Mouse (Mus musculus) heart, adult 8-10 months (tissue): Measurements from ENCODE around the gene 0610010F05Rik. TPM values are rescaled to one million over a fixed set of nuclear protein-coding genes. Genes with fewer than 3 reads are reported as not detected.
"Not testable (repeated sequence)": the region's sequence is repeated elsewhere in the genome, so short reads cannot be mapped to it uniquely, and the experiment has no call there.

Source experiments
- DNase-seq: peaks from one replicate; pipeline ENCODE4 v3.0.0; 2022; ENCODE audit warnings: low spot score
- total RNA-seq, 4 experiments: library from RNA; stranded (reverse); gene quantifications; 2 replicates each; pipeline ENCODE4 v1.2.4; 2022

Gene 0610010F05Rik
- total RNA-seq, result 10 to 100 TPM in 1 of 4 experiments, 1 to 10 TPM in 3; 7.6 to 11.5 (median 9.1) TPM

DNA sequence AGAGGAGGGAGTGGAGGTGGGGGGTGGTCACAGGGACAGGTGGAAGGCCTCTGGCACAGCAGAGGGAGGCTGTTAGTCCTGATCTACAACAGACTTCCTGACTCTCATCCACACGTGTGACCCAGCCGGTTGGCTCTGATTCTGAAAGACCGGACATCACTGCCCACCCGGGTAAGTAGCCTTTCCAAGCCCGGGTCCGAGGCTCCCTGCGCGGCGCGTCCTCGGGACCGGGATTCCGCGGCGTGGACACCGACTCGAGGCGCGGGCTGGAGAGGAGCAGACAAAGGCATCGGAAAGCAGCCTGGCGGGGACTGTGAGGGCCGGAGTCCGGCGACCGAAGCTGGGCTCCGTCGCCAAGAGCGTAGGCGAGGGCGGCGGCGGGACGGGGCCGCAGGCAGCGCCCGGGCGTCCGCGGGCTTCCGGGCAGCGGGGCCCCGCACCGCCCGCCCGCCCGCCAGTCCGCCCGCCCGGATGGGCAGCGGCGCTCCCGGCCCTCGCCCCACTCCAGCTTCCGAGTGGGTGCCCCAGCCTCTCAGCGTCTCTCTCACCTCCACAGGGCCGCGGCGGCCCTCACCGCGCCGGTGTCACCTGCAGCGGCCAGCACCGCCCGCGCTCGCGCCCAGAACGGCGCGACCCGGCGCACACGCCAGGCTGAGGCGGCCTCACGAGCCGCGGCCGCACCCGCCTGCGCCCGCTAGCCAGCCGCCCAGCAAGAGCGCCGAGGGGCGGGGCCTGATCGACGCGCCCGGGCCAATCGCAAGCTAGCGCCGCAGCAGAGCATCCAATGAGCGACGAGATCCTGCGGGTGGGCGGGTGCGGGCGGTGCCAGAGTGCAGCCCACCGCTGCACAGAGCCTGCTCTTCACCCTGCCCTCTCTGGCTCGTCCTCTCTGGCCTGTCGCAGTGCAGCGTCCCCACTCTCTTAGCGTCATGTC lies at the start of gene 0610010F05Rik:
TSS of gene 0610010F05Rik (minus strand) at position 695 of the 934 bp plus-strand sequence.
- DNase-seq, result peak; percentile 77

DNA sequence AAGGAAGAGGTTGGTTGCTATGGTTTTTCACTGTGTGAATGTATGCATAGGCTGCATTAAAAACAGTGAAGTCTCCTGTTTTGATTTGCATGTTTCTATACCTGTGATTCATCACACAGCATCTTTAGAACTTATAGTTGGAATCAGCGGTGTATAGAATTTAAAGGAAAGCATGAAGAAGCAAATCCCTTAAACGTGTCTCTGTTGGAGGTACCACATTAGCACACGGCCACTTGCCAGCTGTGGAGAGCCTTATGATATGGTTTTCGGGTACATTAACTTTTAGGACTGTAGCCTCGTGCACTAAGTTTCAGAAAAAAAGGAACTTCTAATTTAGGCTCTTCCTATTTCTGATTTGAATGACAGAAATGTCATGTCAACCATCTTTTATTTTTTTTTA lies 49.1 kb upstream of the 0610010F05Rik start:
- DNase-seq, result no peak

DNA sequence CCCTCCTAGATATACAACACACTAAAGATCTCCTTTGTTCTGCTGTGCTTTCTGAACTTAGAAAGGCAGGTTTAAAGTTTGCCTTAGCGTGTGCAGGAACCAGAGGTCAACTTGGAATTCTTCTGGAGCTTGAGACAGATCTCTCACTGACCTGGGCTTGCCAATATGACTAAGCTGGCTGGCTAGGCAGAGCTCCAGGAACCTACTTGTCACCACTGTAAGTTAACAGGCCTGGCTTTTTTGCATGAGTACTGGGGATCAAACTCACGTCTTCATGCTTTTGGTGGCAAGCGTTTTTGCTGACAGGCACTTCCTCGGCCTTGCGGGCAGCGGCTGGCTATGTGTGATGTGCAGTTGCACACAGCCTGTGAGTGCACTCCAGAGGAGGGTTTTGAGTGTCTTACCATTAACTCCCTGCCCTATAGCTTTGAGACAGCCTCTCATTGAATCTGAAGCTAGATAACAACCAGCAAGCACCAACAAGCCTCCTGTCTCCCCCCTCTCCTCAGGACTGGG lies 47.1 kb upstream of the 0610010F05Rik start:
- DNase-seq, result peak; percentile 10

DNA sequence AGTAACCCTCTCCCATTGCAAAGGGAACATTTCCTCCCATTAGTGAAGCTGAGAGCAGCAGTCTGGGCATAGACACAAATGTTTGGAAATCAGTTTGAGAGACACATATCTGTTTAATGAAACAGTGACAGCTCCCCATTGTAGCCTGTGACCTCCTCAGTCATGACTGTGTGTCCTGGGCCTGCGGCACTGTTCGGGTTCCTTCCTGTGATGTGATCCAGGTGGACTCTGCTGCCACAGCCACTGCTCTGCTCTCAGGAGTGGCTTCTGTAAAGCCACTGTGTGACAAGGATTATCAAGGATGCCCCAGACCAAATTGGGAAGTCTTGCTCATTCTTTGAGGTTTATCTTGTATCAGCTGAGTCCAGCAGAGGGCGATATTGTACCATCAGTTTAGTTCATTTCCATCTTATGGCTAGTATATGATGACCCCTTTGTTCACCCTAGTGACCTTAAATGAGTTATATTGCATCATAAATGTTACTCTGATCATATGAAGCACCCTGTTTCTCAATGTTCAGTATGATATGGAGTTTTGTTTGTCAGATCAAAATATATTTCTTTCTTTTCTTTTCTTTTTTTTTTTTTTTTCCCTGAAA lies 45.7 kb upstream of the 0610010F05Rik start:
- DNase-seq, result peak; percentile 73

DNA sequence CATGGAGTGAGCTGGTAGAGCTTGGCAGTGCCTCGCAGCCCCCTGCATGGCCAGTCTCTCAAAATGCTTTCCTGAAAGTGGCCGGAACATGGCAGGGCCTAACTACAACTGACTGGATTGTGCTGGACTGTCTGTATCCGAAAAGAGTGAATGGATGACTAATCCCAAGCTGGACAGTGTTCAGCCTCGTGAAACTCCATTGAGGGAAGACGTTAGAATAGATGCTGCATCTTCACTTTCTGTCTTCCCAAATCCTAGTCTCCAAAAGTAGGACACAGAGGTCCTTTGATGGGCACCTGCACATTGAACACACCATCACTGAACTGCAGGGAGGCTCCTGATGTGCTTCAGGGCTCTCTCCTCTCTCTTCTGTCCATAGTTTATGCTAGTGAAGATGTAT lies 42.7 kb upstream of the 0610010F05Rik start:
- DNase-seq, result no peak

DNA sequence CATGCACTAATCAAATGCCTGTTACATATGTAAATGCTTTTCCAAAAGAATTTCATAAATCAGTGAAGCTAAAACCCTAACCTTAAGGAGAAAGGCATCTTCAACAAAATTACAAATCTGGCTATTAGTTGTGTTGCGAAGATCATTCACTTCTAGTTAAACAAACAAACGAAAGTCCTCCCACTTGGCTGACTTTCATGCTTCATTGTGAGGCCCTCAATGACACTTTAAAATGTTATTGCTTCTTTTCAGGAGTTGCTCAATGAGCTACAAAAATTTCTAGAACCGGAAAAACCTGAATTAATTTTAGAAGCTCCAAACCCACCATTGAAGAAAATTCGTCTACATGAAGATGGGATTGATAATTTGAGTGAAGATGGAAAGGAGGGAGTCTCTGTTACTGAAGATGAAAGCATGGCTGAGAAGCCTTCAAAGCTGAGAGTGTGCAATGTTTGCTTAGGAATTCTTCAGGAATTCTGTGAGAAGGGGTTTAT lies 38.9 kb upstream of the 0610010F05Rik start:
- no peak for DNase-seq

DNA sequence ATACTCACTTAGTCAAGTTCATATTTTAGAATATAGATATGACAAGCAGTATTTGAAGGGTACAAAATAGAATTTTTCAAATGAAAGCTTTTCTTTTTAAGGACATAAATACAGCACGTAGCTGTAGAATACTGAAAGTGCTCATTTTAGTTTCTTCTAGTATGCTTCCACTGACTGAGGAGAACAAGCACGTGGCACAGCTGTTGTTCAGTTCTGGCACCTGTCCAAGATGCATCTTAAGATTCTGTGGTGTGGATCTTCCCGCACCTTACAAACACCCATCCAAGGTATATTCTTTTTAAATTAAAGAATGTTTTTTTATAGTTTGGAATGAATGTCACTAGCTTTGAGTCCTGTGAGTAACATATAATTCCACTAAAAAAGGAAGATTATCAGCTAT lies 33.7 kb upstream of the 0610010F05Rik start:
- DNase-seq, result no peak

DNA sequence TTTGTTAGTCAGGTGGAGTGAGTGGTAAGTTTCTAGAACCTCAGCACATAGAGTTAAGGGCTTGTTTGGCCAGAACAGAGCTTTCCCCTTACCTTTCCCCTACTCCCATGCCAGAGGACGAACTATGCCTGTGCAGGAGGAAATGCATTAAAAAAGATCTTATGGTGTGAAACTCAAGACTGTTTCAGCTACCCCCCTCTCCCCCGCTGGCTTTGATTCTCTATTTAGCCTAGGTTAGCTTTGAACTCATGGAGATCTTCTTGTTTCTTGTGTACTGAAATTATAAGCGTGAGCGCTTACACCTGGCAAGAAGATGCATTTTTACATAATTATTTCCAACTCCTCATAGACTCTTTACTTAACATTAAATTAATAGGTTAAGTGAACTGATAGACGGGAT lies 33.1 kb upstream of the 0610010F05Rik start:
- no peak for DNase-seq

DNA sequence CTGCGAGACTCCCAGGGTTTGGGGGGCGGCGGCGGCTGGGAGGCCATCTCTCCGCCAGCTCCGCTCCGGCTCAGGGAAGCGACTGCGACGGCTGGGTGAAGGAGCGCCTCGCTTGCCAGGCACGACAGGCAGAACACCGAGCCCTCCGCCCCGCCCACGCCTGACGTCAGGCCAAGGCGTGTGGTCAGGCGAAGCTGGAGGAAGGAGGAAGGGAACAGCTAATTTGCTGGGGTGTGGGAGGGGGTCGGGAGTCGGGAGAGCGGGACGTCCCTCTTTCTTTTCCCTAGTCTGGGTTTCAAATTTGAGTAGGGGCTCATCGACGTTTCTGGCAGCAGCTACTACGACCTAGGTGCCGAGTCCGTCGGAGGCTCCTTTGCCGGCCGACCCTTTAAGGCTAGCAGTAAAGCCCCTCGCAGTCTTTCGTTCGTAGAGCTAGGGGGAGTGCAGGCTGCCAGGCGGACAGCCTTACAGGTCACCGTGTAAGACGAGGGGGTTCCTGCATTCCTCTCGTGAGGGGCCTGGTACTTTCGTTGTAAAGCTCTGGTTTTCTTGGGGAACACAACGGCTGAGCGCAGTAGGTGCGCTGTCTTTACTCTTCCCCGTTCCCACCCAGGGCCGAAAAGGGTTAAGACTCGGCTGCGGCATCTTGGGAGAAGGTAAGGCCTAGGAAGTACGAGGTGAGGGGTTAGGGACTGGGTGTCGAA lies 32.5 kb upstream of the 0610010F05Rik start, which contains the start of gene Pex13:
TSS of gene Pex13 (minus strand) at position 162 of the 704 bp plus-strand sequence.
- peak; percentile 88 for DNase-seq

DNA sequence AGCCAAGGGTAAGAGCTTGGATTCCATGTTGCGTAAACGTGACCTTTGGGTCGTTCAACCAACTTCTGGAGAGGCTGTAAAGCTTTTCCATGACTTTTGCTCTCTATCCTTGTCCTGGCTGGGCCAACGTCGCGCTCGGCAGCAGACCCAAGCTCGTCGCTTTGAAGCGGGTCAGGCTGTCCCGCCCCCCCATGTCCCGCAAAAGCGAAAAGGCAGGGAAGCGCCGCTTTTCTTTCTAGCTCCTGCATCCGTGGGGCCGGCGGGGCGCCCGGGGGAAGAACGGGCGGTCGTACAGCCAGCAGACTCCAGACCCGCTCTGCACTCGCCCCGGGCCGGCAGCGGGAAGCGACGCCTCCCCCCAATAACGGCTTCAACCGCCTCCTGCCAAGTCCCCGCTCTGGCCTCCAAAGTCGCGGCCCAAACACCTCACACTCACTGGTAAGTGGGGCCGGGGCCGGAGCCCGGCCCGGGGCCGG lies 31.9 kb upstream of the 0610010F05Rik start, which contains the start of gene Pus10:
TSS of gene Pus10 (plus strand) at position 364 of the 476 bp plus-strand sequence.
- peak; percentile 16 for DNase-seq

DNA sequence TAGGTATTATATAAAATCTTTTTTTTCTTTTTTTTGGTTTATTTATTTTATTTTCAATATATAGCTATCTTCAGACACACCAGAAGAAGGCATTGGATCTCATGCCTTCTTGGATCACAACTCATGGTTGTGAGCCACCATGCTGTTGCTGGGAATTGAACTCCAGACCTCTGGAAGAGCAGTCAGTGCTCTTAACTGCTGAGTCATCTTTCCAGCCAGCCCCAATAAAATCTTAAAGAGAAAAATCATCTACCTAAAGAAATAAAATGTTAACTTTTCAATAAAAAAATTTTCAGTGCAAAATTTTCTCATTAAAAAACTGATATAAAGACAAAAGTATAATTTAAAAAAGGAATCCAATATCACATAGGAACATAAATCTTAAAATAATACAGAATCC lies 30.8 kb upstream of the 0610010F05Rik start:
- no peak for DNase-seq

DNA sequence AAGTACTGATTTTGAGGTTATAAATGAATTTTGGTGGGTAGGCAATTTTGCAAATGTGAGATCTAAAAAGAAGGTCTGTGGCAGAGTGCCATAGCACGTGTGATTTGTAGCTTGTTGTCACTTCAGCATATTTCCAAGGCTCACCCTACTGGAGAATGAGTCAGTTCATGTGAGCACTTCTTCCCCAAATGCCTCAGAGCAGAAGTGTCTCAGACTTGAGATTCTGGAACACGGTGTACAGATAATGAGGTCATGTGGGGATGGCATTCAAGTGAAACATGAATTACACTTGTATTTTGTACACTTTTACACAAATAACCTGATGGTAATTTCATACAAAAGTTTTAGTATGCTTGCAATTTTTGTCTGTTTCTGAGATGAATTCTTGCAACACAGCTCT lies 24.4 kb upstream of the 0610010F05Rik start:
- DNase-seq, result peak; percentile 4

DNA sequence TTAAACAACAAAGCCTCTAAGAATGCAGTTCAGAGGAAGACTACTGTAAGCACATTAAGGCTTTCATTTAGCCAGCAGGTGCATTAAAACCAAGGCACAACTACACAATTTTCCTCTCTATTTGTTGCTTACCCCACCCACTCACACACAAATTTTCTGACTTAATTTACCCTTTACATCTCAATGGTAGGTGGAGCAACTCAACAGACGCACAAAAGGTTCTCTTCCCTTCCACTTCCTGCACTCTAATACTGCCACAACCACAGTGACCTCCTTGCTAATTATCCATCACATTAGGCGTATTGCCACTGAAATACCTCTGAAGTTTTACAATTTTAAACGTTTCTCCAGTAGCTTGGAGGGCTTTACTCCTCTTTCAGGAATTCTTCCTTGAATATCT lies 20.2 kb upstream of the 0610010F05Rik start:
- no peak for DNase-seq

DNA sequence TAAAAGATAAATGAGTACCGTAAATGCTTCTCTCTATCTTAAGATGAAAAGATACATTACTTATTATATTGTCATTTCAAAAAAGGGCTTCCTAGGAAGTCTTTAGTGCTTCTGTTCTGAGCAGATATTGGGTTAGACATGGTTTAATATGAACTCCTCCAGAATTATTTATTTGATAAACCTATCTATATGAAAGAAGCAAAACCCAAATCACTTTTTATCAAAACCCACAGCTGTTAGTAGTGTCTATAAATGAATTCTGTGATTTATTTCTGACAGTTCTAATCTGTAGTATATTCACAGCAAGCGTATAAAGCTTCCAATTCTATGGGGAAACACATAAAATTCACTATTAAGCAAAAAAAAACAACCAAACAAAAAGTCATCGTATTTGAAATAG lies 14.4 kb upstream of the 0610010F05Rik start:
- no peak for DNase-seq

DNA sequence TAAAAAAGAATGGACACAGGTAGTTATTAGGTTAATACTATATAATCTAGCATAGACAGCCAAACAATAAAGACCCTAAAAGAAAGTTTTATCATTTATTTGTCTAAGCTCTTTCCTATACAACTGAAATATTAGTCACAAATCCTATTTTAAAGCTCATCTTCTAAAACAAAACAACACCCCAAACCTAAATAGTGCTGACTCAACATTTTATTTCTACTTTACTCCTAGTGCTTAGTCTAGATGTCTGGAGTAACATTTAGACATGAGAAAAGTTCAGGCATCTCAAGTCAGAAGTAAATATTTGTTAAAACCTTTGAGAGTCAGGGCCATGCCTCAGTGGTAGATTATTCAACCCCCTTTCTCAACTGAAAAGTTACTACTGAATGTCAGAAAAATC lies 14.0 kb upstream of the 0610010F05Rik start:
- DNase-seq, result no peak

DNA sequence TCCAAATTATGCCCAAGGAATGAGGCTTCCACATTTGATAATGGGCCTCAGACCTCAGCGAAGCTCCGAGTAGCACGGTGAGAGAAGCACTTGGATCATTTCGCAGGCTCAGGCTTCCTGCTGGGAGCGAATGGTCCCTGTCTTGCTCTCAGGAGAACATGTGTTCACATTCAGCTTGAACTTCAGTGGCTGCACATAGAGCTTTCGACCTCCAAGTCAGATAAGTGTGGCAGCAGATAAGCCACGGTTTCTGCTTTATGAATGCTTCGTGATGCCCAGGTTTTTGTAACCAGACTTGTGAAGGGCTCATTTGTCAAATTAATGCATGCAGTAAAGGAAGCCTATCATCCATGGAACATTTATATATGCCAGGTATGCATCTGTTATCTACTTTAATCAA lies 1.1 kb upstream of the 0610010F05Rik start:
- DNase-seq, result no peak

DNA sequence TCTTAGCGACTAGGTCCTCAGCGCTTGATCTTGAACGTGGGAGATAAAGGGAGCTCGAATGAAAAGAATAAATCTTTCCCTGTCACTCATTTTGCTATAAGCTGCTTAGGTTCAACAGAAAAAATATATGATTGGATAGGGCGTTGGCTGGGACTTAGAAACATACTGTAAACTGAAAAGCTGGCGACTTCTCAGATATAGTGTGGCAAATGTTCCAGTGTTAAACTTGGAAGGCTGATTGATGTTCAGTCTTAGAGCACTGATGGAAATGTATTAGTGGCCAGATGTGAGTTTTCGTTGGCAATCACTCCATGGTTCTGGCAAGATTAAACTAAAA lies 408 bp upstream of the 0610010F05Rik start:
- no peak for DNase-seq

DNA sequence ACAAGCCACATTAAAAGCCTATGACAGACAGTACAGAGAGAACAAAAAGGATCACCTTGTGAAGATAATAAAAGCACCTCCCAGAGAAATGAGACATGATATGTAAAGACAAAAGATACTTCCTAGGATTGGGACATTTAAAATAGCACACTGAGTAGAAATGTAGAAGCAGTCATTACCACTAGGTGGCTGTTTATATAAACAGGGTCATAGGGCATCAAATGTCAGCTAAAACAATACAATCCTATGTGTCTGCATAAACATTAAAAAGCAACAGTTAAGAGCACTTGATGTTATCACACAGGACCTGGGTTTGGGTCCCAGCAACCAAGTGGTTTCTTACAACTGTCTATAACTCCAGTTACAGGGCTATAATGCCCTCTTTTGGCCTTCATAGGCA lies 2.8 kb downstream of the 0610010F05Rik start:
- no peak for DNase-seq

DNA sequence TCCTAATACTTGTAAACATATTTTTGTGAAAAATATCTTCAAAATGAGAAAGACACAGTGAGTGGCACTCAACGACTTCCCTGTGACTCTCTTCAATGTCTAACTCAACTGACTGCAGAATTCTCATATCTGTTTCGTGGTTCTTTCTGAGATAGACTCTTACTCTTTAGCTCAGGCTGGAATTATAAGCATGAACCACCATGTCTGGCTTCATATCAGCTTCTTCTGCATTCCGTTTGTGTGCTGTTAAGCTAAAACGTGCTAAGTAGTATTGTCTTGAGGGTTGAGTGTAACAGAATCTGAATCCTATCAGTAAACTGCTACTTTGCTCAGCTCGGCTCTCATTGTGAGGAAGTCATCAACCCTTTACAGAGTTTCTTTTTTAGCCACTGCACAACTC lies 14.4 kb downstream of the 0610010F05Rik start:
- no peak for DNase-seq

DNA sequence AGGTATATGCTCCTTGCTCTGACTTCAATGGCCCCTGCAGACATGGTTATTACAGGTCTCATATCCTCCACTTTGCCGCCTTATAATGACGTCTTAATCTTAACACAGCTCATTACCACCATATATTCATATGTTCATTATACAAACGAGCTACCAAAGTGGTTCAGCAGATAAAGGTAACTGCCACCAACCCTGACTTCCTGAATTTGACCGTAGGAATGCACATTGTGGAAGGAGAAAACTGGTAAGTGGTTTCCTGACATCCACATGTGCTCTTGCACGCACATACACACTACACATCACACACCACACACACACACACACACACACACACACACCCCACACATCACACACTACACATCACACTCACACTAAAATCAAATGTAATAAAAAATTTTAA lies 18.9 kb downstream of the 0610010F05Rik start:
- DNase-seq, result no peak

DNA sequence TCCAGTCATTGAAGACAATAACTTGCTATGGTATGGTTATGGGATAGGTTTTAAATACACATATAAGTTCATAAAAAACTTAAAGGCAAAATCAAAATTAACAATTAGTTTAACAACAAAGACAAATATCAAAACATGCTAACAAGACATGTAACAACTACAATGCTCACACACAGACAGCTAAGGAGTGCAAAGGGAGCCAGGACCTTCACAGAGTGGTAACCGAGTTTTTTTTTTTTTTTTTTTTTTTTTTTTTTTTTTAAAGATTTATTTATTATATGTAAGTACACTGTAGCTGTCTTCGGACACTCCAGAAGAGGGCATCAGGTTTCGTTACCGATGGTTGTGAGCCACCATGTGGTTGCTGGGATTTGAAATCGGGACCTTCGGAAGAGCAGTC lies 26.1 kb downstream of the 0610010F05Rik start:
- DNase-seq, result not testable (repeated sequence)

DNA sequence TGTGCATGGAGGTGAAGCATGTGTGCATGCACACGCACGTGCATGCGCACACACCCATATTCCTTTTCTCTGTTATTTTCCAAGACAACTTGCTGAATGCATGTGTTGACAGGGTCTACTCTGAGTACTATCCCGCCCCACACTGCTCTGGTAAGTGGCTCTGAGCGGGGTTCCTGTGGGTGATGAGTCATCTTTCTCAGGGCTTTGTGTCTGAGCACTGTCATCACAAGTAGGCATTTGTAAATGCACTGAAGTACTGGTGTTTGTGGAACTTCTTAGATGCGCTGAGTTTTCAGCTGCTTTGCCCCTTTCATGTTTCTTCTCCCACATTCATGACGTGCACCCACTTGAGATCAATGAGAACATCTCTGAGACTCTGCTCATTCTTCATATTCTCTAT lies 63.3 kb downstream of the 0610010F05Rik start:
- no peak for DNase-seq
